Mouse (Mus musculus): ENCODE measurements around the gene Dcaf15. TPM values are rescaled to one million over a fixed set of nuclear protein-coding genes. Genes with fewer than 3 reads are reported as not detected.

Dcaf15 gene
- polyA plus RNA-seq, 1 experiment: 29.9 TPM

DNA sequence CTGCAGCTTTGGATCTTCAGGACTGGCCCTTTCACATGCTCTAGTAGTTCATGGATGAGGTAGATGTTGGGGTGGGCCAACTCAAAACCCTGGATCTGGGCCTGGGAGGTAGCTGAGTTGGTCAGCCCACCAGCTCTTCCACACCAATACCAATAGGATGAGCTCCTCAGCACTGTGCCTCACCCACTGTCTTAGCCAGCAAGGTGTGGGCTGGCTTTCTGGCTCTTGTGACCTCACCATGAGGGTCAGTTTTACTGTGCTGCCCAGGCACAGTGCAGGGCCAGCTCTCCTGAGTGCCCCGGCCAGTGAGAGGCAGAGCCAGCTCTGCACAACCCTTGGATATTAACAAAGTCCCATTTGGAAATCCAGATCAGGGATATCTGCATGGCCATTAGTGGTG is 46.7 kb downstream of the Dcaf15 start:
- Histone ChIP-seq H3K27ac (ENCODE audit: insufficient read depth, low read length) (no peak overlapping the region), H3K4me1 (ENCODE audit: control insufficient read depth, insufficient read depth, low read length) (no peaks in the 10 kb centered on the region), H3K4me3 (ENCODE audit: insufficient read depth, low read length) (no peak overlapping the region)
- TF ChIP-seq CTCF (IDR thresholded peaks at IDR 0.05; ENCODE audit: extremely low read depth, insufficient read depth, low read length): no peak
- no peak for TF ChIP-seq POLR2A (IDR thresholded peaks at IDR 0.05; ENCODE audit: extremely low read depth, insufficient read depth, low read length)

DNA sequence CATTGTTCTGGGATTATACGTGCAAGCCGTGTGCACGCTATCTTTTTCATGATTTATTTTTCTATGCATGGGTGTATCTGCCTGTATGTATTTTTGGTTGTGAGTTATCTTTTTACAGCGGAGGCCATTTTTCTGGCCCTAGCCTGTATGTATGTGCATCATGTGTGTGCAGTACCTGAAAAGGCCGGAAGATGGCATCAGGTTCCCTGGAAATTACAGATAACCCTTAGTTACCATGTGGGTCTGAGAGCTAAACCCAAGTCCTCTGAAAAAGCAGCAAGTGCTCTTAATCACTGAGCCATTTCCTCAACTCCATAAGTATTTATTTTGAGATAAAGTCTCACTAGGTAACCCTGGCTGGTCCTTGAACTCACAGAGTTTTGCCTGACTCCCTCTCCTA is 51.3 kb downstream of the Dcaf15 start:
- H3K4me3 ChIP-seq (ENCODE audit: insufficient read depth, low read length): no peak overlapping the region
- no peaks in the 10 kb centered on the region for H3K4me1 ChIP-seq (ENCODE audit: control insufficient read depth, insufficient read depth, low read length)
- TF ChIP-seq CTCF (IDR thresholded peaks at IDR 0.05; ENCODE audit: extremely low read depth, insufficient read depth, low read length) (no peak), POLR2A (IDR thresholded peaks at IDR 0.05; ENCODE audit: extremely low read depth, insufficient read depth, low read length) (no peak)

DNA sequence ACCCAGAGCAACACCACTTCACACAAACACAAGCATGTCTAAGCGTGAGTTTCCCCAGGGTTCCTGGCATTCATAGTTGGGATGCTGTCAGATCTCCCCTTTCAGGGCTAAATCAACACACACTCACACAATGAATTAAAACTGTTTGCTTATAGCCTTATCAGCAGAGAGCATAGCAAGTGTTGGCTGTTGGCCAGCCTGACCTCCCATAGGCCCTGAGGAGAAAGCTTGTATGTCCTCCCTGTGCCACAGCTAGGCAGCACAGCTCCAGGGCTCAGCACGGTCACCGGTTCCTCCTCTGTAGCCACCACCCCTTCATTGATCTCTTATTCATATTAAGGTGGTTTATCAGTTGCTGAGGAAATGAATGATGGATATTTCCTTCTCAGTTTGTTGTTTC is 51.8 kb downstream of the Dcaf15 start:
- no peak overlapping the region for H3K27ac ChIP-seq (ENCODE audit: insufficient read depth, low read length)
- no peaks in the 10 kb centered on the region for H3K4me1 ChIP-seq (ENCODE audit: control insufficient read depth, insufficient read depth, low read length)
- no peak overlapping the region for H3K4me3 ChIP-seq (ENCODE audit: insufficient read depth, low read length)
- TF ChIP-seq POLR2A (IDR thresholded peaks at IDR 0.05; ENCODE audit: extremely low read depth, insufficient read depth, low read length): no peak
- TF ChIP-seq CTCF (IDR thresholded peaks at IDR 0.05; ENCODE audit: extremely low read depth, insufficient read depth, low read length): no peak

More for the DNA sequence above, 51.3 kb downstream of the Dcaf15 start:
- no peak overlapping the region for H3K27ac ChIP-seq (ENCODE audit: insufficient read depth, low read length)

GRCm38 (mm10) chr8:84048171-84048570 is 56.4 kb downstream of the Dcaf15 start:
- H3K4me1 ChIP-seq (ENCODE audit: control insufficient read depth, insufficient read depth, low read length): no peaks in the 10 kb centered on the region
- H3K27ac ChIP-seq (ENCODE audit: insufficient read depth, low read length): no peak overlapping the region
- no peak for TF ChIP-seq CTCF (IDR thresholded peaks at IDR 0.05; ENCODE audit: extremely low read depth, insufficient read depth, low read length)
- no peak for TF ChIP-seq POLR2A (IDR thresholded peaks at IDR 0.05; ENCODE audit: extremely low read depth, insufficient read depth, low read length)
- no peak overlapping the region for H3K4me3 ChIP-seq (ENCODE audit: insufficient read depth, low read length)

Other genes starting within 250 kb of the Dcaf15 start
- gene Adgrl1, start 204.7 kb downstream of the Dcaf15 start, polyA plus RNA-seq (2012; rRNA removed): 236 and 241 TPM in 2 replicates
- gene Gm10644, start 149.6 kb downstream of the Dcaf15 start, polyA plus RNA-seq (2012; rRNA removed): 0.52 and 0.62 TPM in 2 replicates
- 1.2 and 1.4 TPM in 2 replicates for gene Asf1b, start 149.3 kb downstream of the Dcaf15 start, polyA plus RNA-seq (2012; rRNA removed)
- gene Prkaca, start 131.8 kb downstream of the Dcaf15 start, polyA plus RNA-seq (2012; rRNA removed): 181 and 183 TPM in 2 replicates
- gene Samd1, start 107.1 kb downstream of the Dcaf15 start, polyA plus RNA-seq (2012; rRNA removed): 42.4 and 48.4 TPM in 2 replicates
- gene 1700067K01Rik, start 103.3 kb downstream of the Dcaf15 start, polyA plus RNA-seq (2012; rRNA removed): 0.13 and 0.21 TPM in 2 replicates
- gene 2210011C24Rik, start 92.6 kb downstream of the Dcaf15 start, polyA plus RNA-seq (2012; rRNA removed): 0.87 and 1.4 TPM in 2 replicates
- 2.4 and 2.5 TPM in 2 replicates for gene Palm3, start 83.3 kb downstream of the Dcaf15 start, polyA plus RNA-seq (2012; rRNA removed)
- 0.33 and 0.40 TPM in 2 replicates for gene Il27ra, start 62.2 kb downstream of the Dcaf15 start, polyA plus RNA-seq (2012; rRNA removed)
- not detected in 2 replicates for gene Rln3, start 59.8 kb downstream of the Dcaf15 start, polyA plus RNA-seq (2012; rRNA removed)
- gene Gm10643, start 39.6 kb downstream of the Dcaf15 start, polyA plus RNA-seq (2012; rRNA removed): 3.6 and 3.7 TPM in 2 replicates
- gene Rfx1, start 37.9 kb downstream of the Dcaf15 start, polyA plus RNA-seq (2012; rRNA removed): 28.0 and 29.5 TPM in 2 replicates
- not detected in 2 replicates for gene Podnl1, start 21.2 kb upstream of the Dcaf15 start, polyA plus RNA-seq (2012; rRNA removed)
- 38.0 and 42.3 TPM in 2 replicates for gene Cc2d1a, start 43.2 kb upstream of the Dcaf15 start, polyA plus RNA-seq (2012; rRNA removed)
- gene 4930432K21Rik, start 43.3 kb upstream of the Dcaf15 start, polyA plus RNA-seq (2012; rRNA removed): 2.7 and 3.0 TPM in 2 replicates
- gene Nanos3, start 80.4 kb upstream of the Dcaf15 start, polyA plus RNA-seq (2012; rRNA removed): 1.8 and 3.6 TPM in 2 replicates
- gene Zswim4, start 132.3 kb upstream of the Dcaf15 start, polyA plus RNA-seq (2012; rRNA removed): 12.2 and 13.6 TPM in 2 replicates
- 202 and 213 TPM in 2 replicates for gene D8Ertd738e, start 145.0 kb upstream of the Dcaf15 start, polyA plus RNA-seq (2012; rRNA removed)
- gene Mri1, start 152.6 kb upstream of the Dcaf15 start, polyA plus RNA-seq (2012; rRNA removed): 25.0 and 25.2 TPM in 2 replicates
- 42.5 and 45.4 TPM in 2 replicates for gene Ccdc130, start 165.6 kb upstream of the Dcaf15 start, polyA plus RNA-seq (2012; rRNA removed)